Mouse (Mus musculus) cerebellum, adult 2 months (tissue): Measurements from ENCODE around the gene Xrcc4. TPM values are rescaled to one million over a fixed set of nuclear protein-coding genes. Genes with fewer than 3 reads are reported as not detected.
A peak's percentile ranks its signal among the peaks of the same experiment; 100 is the strongest.
"Not testable (repeated sequence)": the region's sequence is repeated elsewhere in the genome, so short reads cannot be mapped to it uniquely, and the experiment has no call there.

Experiments
- DNase-seq, 2 experiments: peaks; one replicate each; pipeline ENCODE4 v3.0.0; 2021
- H3K27ac ChIP-seq: fragments of 200-500 bp; 2 replicates; pipeline ENCODE4 v1.5.1; 2012; ENCODE audit warnings: low read length, control low read depth, inconsistent platforms; ENCODE audit not compliant: insufficient read depth
- H3K27me3 ChIP-seq: fragments of 200-500 bp; 2 replicates; pipeline ENCODE4 v1.6.1; 2012; ENCODE audit warnings: inconsistent platforms, mild to moderate bottlenecking, low read length, moderate library complexity; ENCODE audit not compliant: control insufficient read depth, insufficient read depth
- H3K4me1 ChIP-seq: fragments of 200-500 bp; 2 replicates; pipeline ENCODE4 v1.6.1; 2011; ENCODE audit warnings: low read length; ENCODE audit not compliant: control insufficient read depth, insufficient read depth
- H3K4me3 ChIP-seq: fragments of 200-500 bp; replicated peaks from 2 replicates; pipeline ENCODE3; 2011; ENCODE audit warnings: mild to moderate bottlenecking, low read depth, low read length, control low read depth; ENCODE audit not compliant: insufficient read depth
- CTCF ChIP-seq: fragments of 200-500 bp; IDR thresholded peaks from 2 replicates; pipeline ENCODE4 v1.5.1; 2011; ENCODE audit warnings: low read depth, mild to moderate bottlenecking, control low read depth, low read length, moderate library complexity, borderline replicate concordance; ENCODE audit not compliant: insufficient read depth
- POLR2A ChIP-seq: fragments of 200-500 bp; IDR thresholded peaks from 2 replicates; pipeline ENCODE4 v1.6.1; 2011; ENCODE audit warnings: low read length, control low read depth, borderline replicate concordance; ENCODE audit not compliant: insufficient read depth
- WGBS: fragments of 180-500 bp; shearing (Covaris S2); methylation state at CpG from one replicate; pipeline ENCODE4 v1.1.7; 2018; 5-methylcytosine and 5-hydroxymethylcytosine counted together
- polyA plus RNA-seq: library from polyadenylated mRNA; depleted of rRNA; stranded (reverse); fragments of >200 nt; gene quantifications from 2 replicates; pipeline ENCODE4 v1.2.3, GENCODE M21; 2012

Xrcc4 gene
- polyA plus RNA-seq, 1 experiment, result 9.1 TPM

GRCm38 (mm10) chr13:89765966-89766365 lies 323.4 kb downstream of the Xrcc4 start:
- Histone ChIP-seq H3K27me3 (no peaks in the 10 kb centered on the region), H3K4me1 (no peaks in the 10 kb centered on the region), H3K27ac (no peak overlapping the region), H3K4me3 (no peak overlapping the region)
- 94% methylated on average over 3 of the region's 3 CpGs for WGBS
- TF ChIP-seq POLR2A, result no peak
- no peak for TF ChIP-seq CTCF
- DNase-seq, result no peak

GRCm38 (mm10) chr13:89762339-89762738 lies 327.1 kb downstream of the Xrcc4 start:
- no peaks in the 10 kb centered on the region for H3K4me1 ChIP-seq
- TF ChIP-seq CTCF (no peak), POLR2A (no peak)
- H3K4me3 ChIP-seq, result no peak overlapping the region
- DNase-seq, result no peak
- 68% methylated on average over 3 of the region's 3 CpGs for WGBS
- no peak overlapping the region for H3K27ac ChIP-seq
- no peaks in the 10 kb centered on the region for H3K27me3 ChIP-seq

DNA sequence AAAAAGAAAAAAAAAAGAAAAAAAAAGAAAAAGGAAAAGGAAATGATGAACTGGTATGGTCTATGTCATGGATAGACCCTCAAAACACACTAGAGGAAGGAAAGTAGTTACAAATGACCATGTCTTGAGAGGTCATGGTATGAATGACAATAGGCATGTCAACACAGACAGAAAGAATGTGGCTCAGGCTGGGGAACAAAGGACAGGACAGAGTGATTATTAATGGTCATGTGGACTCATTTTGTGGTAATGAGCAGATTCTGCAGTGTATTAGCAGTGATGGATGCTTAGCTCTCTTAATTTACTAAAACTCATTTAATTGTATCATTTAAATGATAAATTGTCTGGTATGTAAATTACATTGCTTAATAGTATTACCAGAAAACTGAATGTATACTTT lies 333.1 kb downstream of the Xrcc4 start:
- Histone ChIP-seq H3K4me1 (no peaks in the 10 kb centered on the region), H3K27ac (no peak overlapping the region)
- no peak for TF ChIP-seq CTCF
- TF ChIP-seq POLR2A, result no peak

DNA sequence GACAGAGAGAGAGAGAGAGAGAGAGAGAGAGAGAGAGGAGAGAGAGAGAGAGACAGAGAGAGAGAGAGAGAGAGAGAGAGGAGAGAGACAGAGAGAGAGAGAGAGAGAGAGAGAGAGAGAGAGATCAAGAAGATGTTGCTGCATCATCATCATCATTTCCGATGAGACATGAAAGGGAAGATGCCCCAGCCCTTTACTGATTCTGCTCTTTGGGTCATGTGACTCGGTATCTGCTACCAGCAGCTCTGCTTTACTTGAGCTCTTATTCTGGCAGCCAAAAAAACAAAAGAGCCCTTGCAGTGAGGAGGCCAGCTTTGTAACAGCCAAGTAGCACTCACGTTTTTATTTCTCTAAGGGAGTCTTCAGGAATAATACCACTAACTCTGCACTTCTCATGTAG lies 338.8 kb downstream of the Xrcc4 start:
- H3K27ac ChIP-seq, H3K4me3 ChIP-seq, H3K4me1 ChIP-seq, H3K27me3 ChIP-seq, DNase-seq: not testable (repeated sequence)
- 23% methylated on average over 3 of the region's 3 CpGs for WGBS

More for the DNA sequence above, 333.1 kb downstream of the Xrcc4 start:
- DNase-seq, result no peak
- Histone ChIP-seq H3K4me3 (no peak overlapping the region), H3K27me3 (no peaks in the 10 kb centered on the region)

DNA sequence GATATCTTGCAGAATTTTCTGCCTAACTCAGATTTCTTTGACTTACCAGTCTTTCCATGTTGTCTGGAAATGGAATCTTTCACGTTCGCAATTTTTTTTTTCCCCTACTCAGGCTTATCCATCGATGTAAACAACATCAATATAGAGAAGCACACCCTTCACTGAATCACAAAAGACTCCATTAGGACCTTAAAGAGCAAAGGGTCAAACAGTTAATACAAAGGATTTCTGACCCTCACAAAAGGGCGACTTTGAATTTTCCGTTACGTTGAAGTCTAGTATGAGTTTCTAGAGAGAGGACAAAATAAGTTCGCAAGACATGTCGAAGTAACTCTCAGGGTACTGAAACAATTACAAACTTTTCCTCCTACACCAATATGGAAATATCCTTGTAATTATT lies 346.2 kb downstream of the Xrcc4 start:
- TF ChIP-seq CTCF (no peak), POLR2A (no peak)
- H3K4me3 ChIP-seq, result no peak overlapping the region

GRCm38 (mm10) chr13:89742686-89743200 lies 346.7 kb downstream of the Xrcc4 start:
- no peak for DNase-seq
- H3K4me1 ChIP-seq, result no peaks in the 10 kb centered on the region
- H3K27ac ChIP-seq, result no peak overlapping the region
- 7% methylated on average over 15 of the region's 15 CpGs for WGBS
- no peak for TF ChIP-seq POLR2A
- TF ChIP-seq CTCF, result no peak
- H3K4me3 ChIP-seq, result peak overlapping the region; percentile 45
- no peaks in the 10 kb centered on the region; the same call in 1 of the 2 replicates for H3K27me3 ChIP-seq

More for the DNA sequence above, 346.2 kb downstream of the Xrcc4 start:
- no peak for DNase-seq
- Histone ChIP-seq H3K27me3 (no peaks in the 10 kb centered on the region; the same call in 1 of the 2 replicates), H3K4me1 (no peaks in the 10 kb centered on the region), H3K27ac (no peak overlapping the region)
- WGBS, result 51% methylated on average over 8 of the region's 8 CpGs

DNA sequence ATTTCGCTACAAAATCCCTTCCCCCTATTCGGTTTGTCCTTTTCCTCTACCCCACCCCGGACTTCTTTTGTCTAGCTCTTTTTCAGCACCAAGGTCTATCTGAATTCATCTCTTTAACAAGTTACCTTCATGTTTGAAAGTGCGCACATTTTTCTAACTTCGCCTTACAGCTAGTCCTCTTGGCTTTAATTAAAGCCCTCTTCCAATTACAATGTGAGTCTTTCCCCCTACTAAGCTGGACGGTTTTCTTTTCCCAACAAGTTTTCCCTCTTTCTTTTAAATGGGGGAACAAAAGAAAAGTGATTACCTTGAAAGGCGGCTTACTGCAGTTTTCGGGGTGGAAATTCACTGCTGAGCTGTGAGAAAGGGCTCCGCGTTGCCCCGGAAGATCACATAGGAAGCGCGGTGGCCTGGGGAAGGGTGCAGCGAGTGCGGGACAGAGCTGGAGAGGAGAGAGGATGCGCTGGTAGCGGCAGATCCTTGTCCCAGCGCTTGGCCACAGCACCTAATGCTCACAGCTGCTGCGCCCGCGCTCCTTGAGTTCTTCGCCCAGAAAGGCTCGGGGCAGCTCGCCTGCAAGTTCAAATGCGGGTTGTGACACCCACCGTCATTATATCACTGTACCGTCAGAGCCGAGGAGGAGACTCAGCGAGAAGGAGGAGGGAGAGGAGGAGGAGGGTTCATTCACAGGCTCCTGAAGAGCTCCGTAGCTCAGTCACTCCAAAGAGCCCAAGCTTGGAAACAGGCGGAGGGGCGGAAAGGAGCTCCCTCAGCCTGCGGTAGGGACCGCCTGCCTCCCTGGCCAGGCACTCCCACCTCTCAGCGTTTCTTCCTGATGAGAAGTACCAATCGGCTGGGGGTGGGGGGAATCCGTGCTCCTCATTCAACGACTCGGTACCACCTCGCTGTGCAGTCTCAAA lies 347.4 kb downstream of the Xrcc4 start, which contains the start of gene Vcan:
Vcan (minus strand) TSS at position 744 of the 920 bp plus-strand sequence.
- H3K27me3 ChIP-seq, result no peaks in the 10 kb centered on the region; the same call in 1 of the 2 replicates
- TF ChIP-seq CTCF, result no peak
- peak; percentile 16 to 30 for DNase-seq
- WGBS, result under 1% methylated on average over 40 of the region's 40 CpGs
- H3K4me3 ChIP-seq, result peak within 1 kb of the TSS; percentile 59
- H3K27ac ChIP-seq, result no peak within 1 kb of the TSS
- H3K4me1 ChIP-seq, result no peaks in the 10 kb centered on the region

- H3K27ac ChIP-seq, result no peak overlapping the region
- H3K4me3 ChIP-seq, result peak overlapping the region; percentile 59
- H3K4me1 ChIP-seq, result no peaks in the 10 kb centered on the region
- WGBS, result 0% methylated on average over 14 of the region's 14 CpGs
- no peaks in the 10 kb centered on the region; the same call in 1 of the 2 replicates for H3K27me3 ChIP-seq
- no peak for TF ChIP-seq CTCF
- TF ChIP-seq POLR2A, result no peak
- DNase-seq, result peak; percentile 8 to 25
Measured at GRCm38 (mm10) chr13:89741116-89741551, 348.3 kb downstream of the Xrcc4 start.
